Mouse (Mus musculus) adrenal gland, adult (tissue): ENCODE data around the gene Hist2h4.
"Not testable (repeated sequence)": the region's sequence is repeated elsewhere in the genome, so short reads cannot be mapped to it uniquely, and the experiment has no call there.

Experiments used
- DNase-seq, 2 experiments: peaks; one replicate each; pipeline ENCODE4 v3.0.0; 2022 to 2023; ENCODE audit warnings: low spot score in 1 of 2; ENCODE audit not compliant: inconsistent age in 2 of 2

Hist2h4 gene

DNA sequence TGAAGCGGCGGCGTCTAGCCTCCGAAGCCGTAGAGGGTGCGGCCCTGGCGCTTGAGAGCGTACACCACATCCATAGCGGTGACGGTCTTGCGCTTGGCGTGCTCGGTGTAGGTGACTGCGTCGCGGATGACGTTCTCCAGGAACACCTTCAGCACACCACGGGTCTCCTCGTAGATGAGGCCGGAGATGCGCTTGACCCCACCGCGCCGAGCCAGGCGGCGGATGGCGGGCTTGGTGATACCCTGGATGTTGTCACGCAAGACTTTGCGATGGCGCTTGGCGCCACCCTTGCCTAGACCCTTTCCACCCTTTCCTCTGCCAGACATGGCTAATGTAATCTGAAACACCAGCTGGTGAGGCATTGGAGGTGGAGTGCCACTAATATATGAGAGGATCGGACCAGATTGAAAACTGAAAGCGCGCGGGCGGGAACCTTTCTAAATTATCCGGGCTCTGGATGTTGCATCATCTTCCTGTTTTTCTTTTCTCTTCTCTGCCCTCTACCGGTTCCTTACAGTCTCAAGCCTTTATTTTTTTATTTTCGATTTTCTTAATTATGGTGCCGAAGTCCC lies at the start of gene Hist2h4:
TSS of gene Hist2h4 (minus strand) at position 333 of the 572 bp plus-strand sequence.
- DNase-seq: peak; percentile 96 to 99

DNA sequence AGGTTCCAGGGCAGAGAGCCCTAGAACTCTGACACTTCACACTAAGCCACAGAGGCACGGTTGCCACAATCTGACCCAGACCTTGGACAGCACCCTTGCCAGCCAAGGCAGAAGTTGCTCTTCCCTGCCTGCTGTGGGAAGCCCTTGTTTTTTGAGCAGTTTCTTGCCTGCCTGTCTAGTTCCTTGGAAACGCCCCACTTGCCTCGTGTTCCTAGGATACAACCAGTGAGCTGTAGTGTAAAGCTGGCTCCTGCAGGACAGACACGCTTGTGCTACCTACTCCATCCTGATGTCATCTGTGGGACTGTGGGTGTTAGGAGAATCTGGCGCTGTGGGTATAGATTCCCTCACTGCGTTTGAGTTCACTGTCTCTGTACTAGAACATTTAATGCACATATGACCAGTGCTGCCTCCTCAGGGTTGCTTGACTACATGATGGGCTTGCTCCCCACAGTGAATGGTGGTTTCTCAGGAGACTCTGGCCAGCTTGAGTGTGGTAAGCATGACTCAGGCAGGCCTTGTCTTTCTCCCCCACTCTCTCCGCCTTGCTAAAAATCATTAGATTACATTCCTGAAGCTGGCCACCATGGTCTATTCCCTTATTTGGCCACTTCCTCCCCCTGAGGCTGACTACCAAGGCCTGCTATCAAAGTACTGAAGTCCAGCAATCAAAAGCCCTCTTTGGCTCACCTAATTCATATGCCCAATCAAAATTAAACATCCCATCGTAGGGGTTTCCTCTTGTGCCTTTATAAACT lies 49.4 kb upstream of the Hist2h4 start:
- DNase-seq: peak in 1 of 2 experiments; percentile 43

DNA sequence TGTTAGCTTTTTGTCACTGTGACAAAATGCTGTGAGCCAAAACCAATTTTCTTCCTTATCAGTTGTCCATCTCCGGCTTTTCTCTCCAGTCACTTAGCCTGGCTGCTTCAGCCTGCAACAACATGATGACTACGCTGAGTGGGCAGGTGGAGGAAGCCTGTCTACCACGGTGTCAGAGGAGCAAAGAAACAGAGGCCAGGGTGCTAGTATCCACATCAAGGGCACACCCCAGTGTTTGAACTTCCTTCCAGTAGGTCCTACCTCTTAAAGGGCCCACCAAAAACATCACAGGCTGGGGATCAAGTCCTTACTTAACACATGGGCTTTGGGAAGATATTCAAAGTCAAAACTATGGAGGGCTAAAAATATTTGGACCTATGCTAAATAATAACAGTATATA lies 46.3 kb upstream of the Hist2h4 start:
- DNase-seq: no peak

DNA sequence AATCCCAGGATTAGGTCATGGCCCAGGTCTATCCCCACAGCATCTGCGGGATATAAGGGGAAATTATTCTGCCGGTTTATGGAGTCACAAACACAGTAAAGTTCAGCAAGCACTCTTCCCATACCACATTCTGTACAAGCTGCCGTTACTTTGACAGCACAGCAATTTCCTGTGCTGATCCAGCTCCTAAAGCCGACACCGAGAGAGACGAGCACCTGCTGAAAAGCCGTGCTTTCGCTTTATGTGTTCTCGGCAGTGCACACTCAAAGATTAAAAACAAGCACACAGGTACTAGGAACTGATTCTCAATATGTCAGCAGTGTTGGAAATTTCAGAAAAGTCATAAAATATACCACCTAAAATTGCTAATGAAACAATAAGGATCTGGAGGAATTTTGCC lies 43.4 kb upstream of the Hist2h4 start:
- DNase-seq: no peak

DNA sequence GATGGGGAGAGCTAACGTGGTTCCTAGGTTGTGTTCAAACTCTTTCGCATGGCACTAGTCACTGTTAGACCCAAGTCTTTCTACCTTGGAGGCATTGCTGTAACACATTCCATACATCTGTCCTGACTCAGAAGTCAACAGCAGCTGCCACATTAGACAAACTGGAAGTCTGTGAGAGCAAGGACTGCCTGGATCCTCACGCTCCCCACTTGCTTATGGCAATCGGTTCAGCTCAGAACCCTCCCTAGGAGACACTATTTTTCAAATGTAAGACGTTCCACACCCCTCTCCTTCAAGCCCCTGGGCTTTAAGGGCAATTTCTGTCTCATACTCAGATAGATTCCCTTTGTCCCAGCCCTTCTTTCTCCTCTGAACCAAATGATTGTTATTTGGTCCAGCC lies 39.0 kb upstream of the Hist2h4 start:
- DNase-seq: no peak

DNA sequence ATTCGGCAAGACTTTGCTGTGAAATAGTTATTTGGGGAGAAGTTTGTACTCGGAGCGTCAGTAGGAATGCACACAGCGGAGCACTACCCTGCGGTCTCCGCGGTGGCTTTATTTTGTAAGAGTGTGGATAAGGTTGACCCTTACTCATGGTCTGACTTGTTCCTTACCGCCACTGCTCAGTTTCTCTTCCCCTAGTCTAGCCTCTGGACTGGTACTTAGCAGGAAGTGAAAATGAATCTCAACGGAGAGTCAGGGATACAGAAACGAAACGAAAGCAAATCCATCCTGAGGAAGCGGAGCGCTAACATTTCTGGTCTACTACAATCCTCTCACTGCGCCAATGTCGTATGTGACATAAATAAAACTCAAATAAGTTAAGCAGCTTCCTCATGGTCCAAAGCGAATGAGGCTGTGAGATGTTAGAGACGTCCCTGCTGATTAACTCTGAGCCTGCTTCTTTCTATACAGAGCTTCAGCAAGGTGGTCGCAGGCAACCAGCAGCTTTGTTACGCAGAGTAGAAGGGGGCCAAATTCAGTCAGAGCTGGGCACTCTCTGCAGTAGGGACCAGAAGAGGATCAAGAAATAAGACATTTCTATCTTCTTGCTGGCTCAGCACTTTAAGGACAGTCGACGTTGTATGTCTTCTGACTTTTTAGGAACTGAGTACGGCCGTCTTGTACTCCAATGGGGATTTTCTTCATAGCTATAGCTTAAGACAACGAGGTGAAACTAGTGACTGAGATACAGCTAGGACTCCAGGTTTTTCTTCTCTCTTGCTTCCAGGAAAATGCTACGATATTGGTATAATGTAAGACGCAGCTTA lies 37.8 kb upstream of the Hist2h4 start:
- peak; percentile 18 to 50 for DNase-seq

DNA sequence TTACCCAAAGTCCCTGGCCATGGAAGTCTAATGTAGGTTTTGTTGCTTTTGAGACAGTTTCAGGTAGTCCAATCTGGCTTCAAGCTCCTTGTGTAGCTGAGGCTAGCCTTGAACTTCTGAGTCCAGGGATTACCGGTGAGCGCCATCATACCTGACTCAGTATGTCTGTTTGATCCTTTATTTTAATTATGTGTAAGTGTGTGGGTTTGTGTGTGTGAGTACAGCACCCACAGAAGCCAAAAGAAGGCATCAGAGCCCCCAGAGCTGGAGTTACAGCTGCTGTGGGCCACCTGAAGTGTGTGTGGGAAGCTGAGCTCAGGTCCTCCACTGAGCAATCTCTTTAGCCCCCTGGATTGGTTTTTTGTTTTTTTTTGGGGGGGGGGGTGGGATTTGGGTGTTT lies 36.5 kb upstream of the Hist2h4 start:
- DNase-seq: no peak

DNA sequence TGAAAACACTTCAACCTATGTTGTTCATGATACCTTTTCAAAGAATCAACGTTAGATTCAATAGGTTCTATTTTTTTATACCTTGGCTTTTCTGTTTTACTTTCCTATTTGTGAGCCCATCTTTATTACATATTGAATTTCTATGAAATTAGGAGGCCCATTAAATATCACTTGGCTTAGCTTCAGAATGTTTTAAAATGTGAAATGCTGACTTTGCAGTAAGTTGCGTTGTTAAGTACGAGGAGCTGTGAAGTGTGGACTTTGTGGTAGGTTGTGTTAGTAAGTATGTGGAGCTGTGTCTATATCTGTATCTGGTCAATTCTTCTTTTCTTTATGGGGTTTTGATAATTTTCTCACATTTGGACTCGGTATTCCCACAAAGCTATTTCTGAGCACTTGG lies 35.2 kb upstream of the Hist2h4 start:
- no peak for DNase-seq

DNA sequence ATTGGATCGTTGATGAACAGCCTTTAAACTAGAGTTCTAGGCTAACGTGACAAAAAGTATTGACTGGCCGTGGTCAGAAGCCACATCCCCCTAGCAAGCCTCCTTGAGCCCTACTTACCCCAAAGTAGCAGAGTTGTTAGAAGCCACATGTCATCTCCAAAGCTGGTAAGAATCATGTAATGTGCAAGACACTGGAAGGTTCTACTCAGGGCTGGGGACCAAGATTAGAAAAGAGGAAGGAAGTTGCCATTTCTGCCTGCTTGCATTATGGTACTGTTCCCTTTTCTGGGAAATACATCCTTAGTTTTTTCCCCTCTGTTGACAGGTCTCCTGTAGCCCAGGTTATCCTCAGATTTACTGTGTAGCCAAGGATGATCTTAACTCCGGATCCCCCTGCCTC lies 30.7 kb upstream of the Hist2h4 start, which contains the start of gene Fcgr1:
TSS of gene Fcgr1 (minus strand) at position 183 of the 400 bp plus-strand sequence.
- DNase-seq: no peak

DNA sequence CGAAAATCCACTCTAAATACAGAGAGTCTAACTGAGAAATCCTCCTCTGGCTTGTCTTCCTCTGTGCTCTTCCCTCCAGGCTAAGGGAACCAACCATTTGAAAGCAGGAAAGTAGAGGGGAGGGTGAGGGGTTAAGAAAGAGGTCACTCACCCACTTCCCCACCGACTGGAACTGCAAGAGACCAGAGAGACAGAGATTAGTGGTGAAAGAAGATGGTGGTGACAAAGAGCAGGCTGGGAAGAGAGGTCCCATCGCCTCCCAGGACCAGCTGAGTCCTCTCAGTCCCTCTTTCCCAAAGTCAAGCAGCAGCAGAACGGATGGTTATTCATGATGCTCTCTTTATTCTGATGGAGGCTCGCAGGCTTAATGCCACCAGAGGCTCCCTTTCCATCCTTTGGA lies 30.3 kb upstream of the Hist2h4 start:
- DNase-seq: no peak

DNA sequence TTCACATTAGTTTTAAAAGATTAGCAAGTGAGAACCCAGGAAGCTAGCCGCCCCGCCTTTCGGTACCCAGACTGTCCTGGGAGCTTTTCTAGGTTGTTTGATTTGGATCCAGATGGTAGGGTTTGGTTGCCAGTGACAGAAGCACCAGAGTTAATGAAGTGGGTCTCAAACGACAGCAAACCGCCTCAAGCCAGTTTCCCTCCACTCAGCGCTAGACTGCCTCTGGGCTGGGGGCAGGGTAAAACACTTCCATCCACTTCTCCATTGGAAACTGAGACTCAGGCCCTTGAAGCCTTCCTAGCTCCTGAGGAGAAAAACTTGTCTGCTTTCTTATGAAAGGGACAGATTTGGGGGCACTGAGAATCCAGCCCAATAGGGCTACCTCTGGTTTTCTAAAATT lies 29.5 kb upstream of the Hist2h4 start:
- DNase-seq: no peak

DNA sequence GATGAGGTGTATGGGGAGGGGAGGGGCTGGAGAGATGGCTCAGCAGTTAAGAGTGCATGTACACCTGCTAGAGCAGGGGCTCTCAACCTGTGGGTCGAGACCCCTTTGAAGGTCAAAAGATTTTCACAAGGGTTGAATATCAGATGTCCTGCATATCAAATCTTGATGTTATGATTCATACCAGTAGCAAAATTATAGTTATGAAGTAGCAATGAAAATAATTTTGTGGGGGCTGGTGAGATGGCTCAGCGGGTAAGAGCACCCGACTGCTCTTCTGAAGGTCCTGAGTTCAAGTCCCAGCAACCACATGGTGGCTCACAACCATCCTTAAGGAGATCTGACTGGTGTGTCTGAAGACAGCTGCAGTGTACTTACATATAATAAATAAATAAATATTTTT lies 27.6 kb upstream of the Hist2h4 start:
- not testable (repeated sequence) for DNase-seq

DNA sequence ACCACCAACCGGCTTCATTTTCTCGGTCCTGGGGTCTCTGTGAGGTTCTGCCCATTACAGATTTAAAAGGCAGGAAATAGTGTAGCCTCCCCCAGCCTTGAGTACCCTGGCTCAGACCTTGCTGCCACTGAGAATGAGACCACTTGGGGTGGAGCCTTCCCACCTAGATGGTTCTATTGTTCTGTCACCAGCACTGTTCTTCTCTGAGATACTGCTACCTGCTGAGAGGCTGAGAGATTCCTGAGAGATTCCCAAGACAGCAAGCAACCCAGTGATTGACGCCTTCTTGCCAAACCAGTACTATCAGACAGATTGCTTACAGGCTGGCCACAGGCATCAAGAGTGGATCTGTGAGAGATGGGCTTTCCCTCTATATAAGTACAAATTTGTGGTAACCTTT lies 26.1 kb upstream of the Hist2h4 start:
- no peak for DNase-seq

DNA sequence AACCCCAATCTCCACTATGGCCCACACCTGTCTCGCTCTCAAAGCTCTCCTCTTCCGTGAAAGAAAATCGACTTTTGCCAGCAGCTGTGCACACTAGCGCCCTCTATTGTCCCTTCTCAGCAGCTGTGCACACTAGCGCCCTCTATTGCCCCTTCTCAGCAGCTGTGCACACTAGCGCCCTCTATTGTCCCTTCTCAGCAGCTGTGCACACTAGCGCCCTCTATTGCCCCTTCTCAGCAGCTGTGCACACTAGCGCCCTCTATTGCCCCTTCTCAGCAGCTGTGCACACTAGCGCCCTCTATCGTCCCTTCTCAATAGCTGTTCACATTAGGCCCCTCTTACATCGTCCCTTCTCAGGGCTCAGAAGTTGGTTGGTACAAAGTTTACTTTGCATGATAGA lies 24.2 kb upstream of the Hist2h4 start:
- DNase-seq: not testable (repeated sequence)

DNA sequence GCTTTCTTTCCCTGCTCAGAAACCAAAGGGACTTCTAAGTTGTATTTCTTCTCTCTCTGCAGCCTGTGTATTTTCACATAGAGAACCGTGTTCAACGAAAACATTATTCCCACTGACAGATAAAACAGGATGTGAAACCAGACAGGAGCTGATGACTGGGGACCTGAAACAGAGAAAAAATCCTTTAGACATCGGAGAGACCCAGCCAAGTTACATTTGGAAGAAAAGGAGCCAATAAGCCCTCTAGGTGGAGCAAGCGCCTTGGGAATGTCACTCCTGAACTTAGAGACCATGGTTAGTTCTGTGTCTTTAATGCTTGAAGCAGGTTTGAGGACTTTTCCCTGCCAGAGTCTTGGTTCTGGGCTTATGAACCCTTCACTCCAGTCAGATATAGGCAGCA lies 21.3 kb upstream of the Hist2h4 start:
- peak; percentile 33 to 73 for DNase-seq

DNA sequence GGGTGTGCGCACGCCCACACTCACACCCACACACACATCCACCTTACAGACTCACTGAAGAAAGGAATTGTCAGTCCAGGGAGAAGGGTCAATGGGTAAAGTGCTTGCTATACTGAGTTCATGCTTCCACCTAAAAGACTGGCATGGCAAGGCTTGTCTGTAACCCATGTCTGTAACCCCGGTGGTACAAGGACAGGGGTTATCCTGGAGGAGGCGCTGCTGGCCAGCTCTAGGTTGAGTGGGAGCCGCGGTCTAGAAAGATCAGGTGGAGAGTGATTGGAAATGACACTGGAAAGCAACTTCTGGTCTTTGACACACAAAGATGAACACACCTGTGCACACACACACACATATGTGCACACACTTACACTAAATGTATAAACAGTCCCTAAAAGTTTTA lies 17.5 kb upstream of the Hist2h4 start:
- DNase-seq: no peak

DNA sequence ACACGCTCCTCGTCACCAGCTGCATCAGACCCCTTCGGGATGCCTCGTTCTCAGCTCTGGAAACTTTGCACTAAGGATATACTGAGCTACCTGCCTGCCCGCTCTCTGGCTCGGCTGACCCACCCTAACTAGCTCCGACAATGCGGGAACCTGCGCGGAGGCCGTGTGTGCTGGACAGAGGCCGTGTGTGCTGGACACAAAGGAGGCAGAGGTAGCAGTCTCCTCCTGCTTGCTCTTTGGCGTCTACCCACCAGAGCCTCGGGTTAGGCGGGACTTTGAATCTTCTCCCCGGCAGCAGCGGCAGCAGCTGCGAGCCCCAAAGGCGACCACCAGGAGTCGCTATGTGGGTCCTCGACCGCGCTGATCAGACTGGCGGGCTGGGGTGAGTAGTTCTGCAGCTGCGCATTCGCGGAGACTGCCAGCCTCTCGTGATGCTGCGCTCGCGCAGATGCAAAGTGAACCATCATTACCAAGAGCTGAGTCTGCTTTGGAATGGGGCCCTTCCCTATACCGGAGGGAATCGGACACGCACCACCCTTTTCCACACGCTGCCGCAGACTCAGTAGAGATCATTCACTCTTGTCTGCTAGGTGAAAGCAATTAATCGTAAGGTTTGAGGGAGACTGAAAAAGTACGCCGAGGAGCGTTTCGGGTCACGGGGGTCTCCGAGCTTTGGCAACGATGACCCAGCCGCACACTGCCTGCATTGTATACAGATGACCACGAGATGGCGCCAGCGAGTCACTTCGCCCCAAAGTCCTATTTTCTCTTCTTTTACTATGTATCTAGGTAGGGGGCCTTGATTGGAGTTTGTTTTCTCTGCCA lies 14.9 kb upstream of the Hist2h4 start:
- DNase-seq: peak; percentile 93 to 96

DNA sequence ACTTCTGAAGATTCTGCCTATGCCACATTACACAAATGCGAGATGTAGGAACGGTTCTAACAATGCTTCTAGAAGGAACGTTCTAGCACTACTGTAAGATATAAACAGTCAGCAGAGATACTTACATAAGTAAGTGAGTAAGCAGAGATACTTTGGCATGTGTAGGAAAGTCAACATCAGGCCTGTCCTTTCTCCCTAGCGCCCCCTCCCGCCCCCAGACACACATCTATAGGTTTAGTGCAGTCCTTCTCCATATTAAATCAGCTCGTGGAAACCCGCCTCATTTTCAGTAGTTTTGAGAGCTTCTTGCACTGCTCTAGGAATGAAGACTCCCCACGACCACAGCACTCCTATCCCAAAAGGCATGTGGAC lies 14.3 kb upstream of the Hist2h4 start:
- no peak for DNase-seq

DNA sequence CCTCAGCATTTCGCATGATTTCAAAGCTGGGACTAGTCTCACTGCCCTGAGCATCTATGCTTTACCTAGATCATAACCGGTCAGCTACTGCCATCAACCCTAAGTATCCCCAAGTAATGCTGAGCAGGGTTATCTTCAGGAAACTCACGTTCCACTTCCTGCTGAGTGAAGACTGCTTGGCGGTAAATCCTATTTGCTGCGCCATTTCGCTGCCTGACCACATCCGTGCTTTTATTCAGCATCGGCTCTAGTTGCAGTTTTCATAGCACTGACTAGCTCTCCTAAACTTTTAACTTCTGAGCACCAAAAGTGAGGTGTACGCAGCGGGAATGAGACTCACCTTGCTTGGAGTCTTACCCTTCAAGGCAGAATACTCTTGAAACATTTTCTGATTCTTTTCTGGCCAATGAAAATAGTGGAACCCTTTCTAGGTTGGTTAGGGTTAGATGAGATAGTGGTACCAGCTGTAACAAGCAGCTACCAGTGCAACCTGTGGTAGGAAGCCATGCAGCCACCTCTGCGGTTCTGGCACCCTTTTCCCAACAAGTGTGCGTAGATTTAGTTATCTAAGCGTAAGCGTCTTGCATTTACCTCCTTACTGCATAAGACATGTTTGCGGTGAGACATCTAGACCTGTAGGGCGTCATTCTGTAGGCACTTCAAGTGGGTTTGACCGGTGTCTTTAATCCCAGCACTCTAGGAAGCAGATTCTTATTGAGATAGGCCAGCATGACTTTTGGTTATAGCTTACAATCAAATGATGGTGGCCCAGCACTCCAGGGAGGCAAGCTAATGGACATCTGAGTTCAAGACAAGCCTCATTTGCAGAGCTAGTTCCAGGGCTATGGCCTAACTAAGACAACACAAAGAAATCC lies 10.7 kb upstream of the Hist2h4 start:
- DNase-seq: no peak
